Mouse (Mus musculus): ENCODE measurements around the gene Ccz1. TPM values are rescaled to one million over a fixed set of nuclear protein-coding genes. Genes with fewer than 3 reads are reported as not detected.

Ccz1 gene
- total and polyA plus RNA-seq, 2 experiments: 7.3 to 42.0 TPM

- no peak for TF ChIP-seq POLR2A (IDR thresholded peaks at IDR 0.05; ENCODE audit: extremely low read depth, insufficient read depth, low read length)
- no peak for TF ChIP-seq CTCF (IDR thresholded peaks at IDR 0.05; ENCODE audit: low read depth, low read length)
- no peaks in the 10 kb centered on the region for H3K27me3 ChIP-seq (ENCODE audit: control insufficient read depth, insufficient read depth, low read length)
- 85% methylated on average over 11 of the region's 11 CpGs for WGBS
- peak; percentile 12 for DNase-seq (ENCODE audit: extremely low read depth, low read depth, low spot score)
- H3K27ac ChIP-seq (replicated peaks; ENCODE audit: insufficient read depth, low read depth, low read length): no peak overlapping the region
- H3K79me2 ChIP-seq (ENCODE audit: control insufficient read depth, insufficient read depth, low read length): no peaks in the 10 kb centered on the region
- H3K9ac ChIP-seq (ENCODE audit: low read depth, low read length): no peak overlapping the region
- peaks cover 60% of the 10 kb centered on the region for H3K36me3 ChIP-seq (ENCODE audit: control insufficient read depth, insufficient read depth, low read length)
- H3K4me1 ChIP-seq (ENCODE audit: control insufficient read depth, insufficient read depth, low read length): no peaks in the 10 kb centered on the region
- H3K4me3 ChIP-seq (ENCODE audit: insufficient read depth, low read depth, low read length): no peak overlapping the region
Observed at GRCm38 (mm10) chr5:143990086-143990485, 24.6 kb downstream of the Ccz1 start.

- TF ChIP-seq CTCF (IDR thresholded peaks at IDR 0.05; ENCODE audit: low read depth, low read length) (no peak), POLR2A (IDR thresholded peaks at IDR 0.05; ENCODE audit: extremely low read depth, insufficient read depth, low read length) (no peak)
- no peak for DNase-seq (ENCODE audit: extremely low read depth, low read depth, low spot score)
- H3K4me1 ChIP-seq (ENCODE audit: control insufficient read depth, insufficient read depth, low read length): no peaks in the 10 kb centered on the region
- H3K9ac ChIP-seq (ENCODE audit: low read depth, low read length): no peak overlapping the region
- no peak overlapping the region for H3K27ac ChIP-seq (replicated peaks; ENCODE audit: insufficient read depth, low read depth, low read length)
- H3K36me3 ChIP-seq (ENCODE audit: control insufficient read depth, insufficient read depth, low read length): peaks cover 55% of the 10 kb centered on the region
- H3K79me2 ChIP-seq (ENCODE audit: control insufficient read depth, insufficient read depth, low read length): no peaks in the 10 kb centered on the region
- no peaks in the 10 kb centered on the region for H3K27me3 ChIP-seq (ENCODE audit: control insufficient read depth, insufficient read depth, low read length)
- H3K4me3 ChIP-seq (ENCODE audit: insufficient read depth, low read depth, low read length): no peak overlapping the region
- 92% methylated on average over 4 of the region's 4 CpGs for WGBS
Observed at GRCm38 (mm10) chr5:143989046-143989445, 25.6 kb downstream of the Ccz1 start.

- Histone ChIP-seq H3K9ac (ENCODE audit: low read depth, low read length) (no peak overlapping the region), H3K4me3 (ENCODE audit: insufficient read depth, low read depth, low read length) (no peak overlapping the region), H3K4me1 (ENCODE audit: control insufficient read depth, insufficient read depth, low read length) (no peaks in the 10 kb centered on the region), H3K27ac (replicated peaks; ENCODE audit: insufficient read depth, low read depth, low read length) (no peak overlapping the region), H3K36me3 (ENCODE audit: control insufficient read depth, insufficient read depth, low read length) (peaks cover 49% of the 10 kb centered on the region), H3K79me2 (ENCODE audit: control insufficient read depth, insufficient read depth, low read length) (no peaks in the 10 kb centered on the region), H3K27me3 (ENCODE audit: control insufficient read depth, insufficient read depth, low read length) (no peaks in the 10 kb centered on the region)
- TF ChIP-seq CTCF (IDR thresholded peaks at IDR 0.05; ENCODE audit: low read depth, low read length): no peak
- no peak for TF ChIP-seq POLR2A (IDR thresholded peaks at IDR 0.05; ENCODE audit: extremely low read depth, insufficient read depth, low read length)
- no peak for DNase-seq (ENCODE audit: extremely low read depth, low read depth, low spot score)
- 97% methylated on average over 3 of the region's 3 CpGs for WGBS
Observed at GRCm38 (mm10) chr5:143987596-143987995, 27.1 kb downstream of the Ccz1 start.

- no peak for DNase-seq (ENCODE audit: extremely low read depth, low read depth, low spot score)
- no peak overlapping the region for H3K4me3 ChIP-seq (ENCODE audit: insufficient read depth, low read depth, low read length)
- TF ChIP-seq CTCF (IDR thresholded peaks at IDR 0.05; ENCODE audit: low read depth, low read length) (no peak), POLR2A (IDR thresholded peaks at IDR 0.05; ENCODE audit: extremely low read depth, insufficient read depth, low read length) (no peak)
- no peaks in the 10 kb centered on the region for H3K4me1 ChIP-seq (ENCODE audit: control insufficient read depth, insufficient read depth, low read length)
- no peak overlapping the region for H3K9ac ChIP-seq (ENCODE audit: low read depth, low read length)
- 79% methylated on average over 7 of the region's 7 CpGs for WGBS
- H3K27me3 ChIP-seq (ENCODE audit: control insufficient read depth, insufficient read depth, low read length): no peaks in the 10 kb centered on the region
- H3K27ac ChIP-seq (replicated peaks; ENCODE audit: insufficient read depth, low read depth, low read length): no peak overlapping the region
- no peaks in the 10 kb centered on the region for H3K79me2 ChIP-seq (ENCODE audit: control insufficient read depth, insufficient read depth, low read length)
- H3K36me3 ChIP-seq (ENCODE audit: control insufficient read depth, insufficient read depth, low read length): peaks cover 33% of the 10 kb centered on the region
Observed at GRCm38 (mm10) chr5:143985381-143985780, 29.3 kb downstream of the Ccz1 start.

- H3K9ac ChIP-seq (ENCODE audit: low read depth, low read length): no peak overlapping the region
- H3K79me2 ChIP-seq (ENCODE audit: control insufficient read depth, insufficient read depth, low read length): no peaks in the 10 kb centered on the region
- H3K4me3 ChIP-seq (ENCODE audit: insufficient read depth, low read depth, low read length): no peak overlapping the region
- no peaks in the 10 kb centered on the region for H3K27me3 ChIP-seq (ENCODE audit: control insufficient read depth, insufficient read depth, low read length)
- DNase-seq (ENCODE audit: extremely low read depth, low read depth, low spot score): no peak
- 76% methylated on average over 2 of the region's 2 CpGs for WGBS
- H3K36me3 ChIP-seq (ENCODE audit: control insufficient read depth, insufficient read depth, low read length): peaks cover 10% of the 10 kb centered on the region; the same call in 1 of the 2 replicates
- H3K27ac ChIP-seq (replicated peaks; ENCODE audit: insufficient read depth, low read depth, low read length): no peak overlapping the region
- no peaks in the 10 kb centered on the region for H3K4me1 ChIP-seq (ENCODE audit: control insufficient read depth, insufficient read depth, low read length)
- TF ChIP-seq CTCF (IDR thresholded peaks at IDR 0.05; ENCODE audit: low read depth, low read length): no peak
- no peak for TF ChIP-seq POLR2A (IDR thresholded peaks at IDR 0.05; ENCODE audit: extremely low read depth, insufficient read depth, low read length)
Observed at GRCm38 (mm10) chr5:143982361-143982760, 32.3 kb downstream of the Ccz1 start.

GRCm38 (mm10) chr5:143980858-143981257 is 33.8 kb downstream of the Ccz1 start:
- no peaks in the 10 kb centered on the region for H3K79me2 ChIP-seq (ENCODE audit: control insufficient read depth, insufficient read depth, low read length)
- no peaks in the 10 kb centered on the region for H3K4me1 ChIP-seq (ENCODE audit: control insufficient read depth, insufficient read depth, low read length)
- no peak overlapping the region for H3K9ac ChIP-seq (ENCODE audit: low read depth, low read length)
- TF ChIP-seq CTCF (IDR thresholded peaks at IDR 0.05; ENCODE audit: low read depth, low read length) (no peak), POLR2A (IDR thresholded peaks at IDR 0.05; ENCODE audit: extremely low read depth, insufficient read depth, low read length) (no peak)
- no peak overlapping the region for H3K4me3 ChIP-seq (ENCODE audit: insufficient read depth, low read depth, low read length)
- DNase-seq (ENCODE audit: extremely low read depth, low read depth, low spot score): no peak
- H3K36me3 ChIP-seq (ENCODE audit: control insufficient read depth, insufficient read depth, low read length): peaks cover 2% of the 10 kb centered on the region; the same call in 1 of the 2 replicates
- H3K27ac ChIP-seq (replicated peaks; ENCODE audit: insufficient read depth, low read depth, low read length): no peak overlapping the region
- WGBS: 38% methylated on average over 9 of the region's 9 CpGs
- no peaks in the 10 kb centered on the region for H3K27me3 ChIP-seq (ENCODE audit: control insufficient read depth, insufficient read depth, low read length)

Measured in liver, adult 2 months (tissue).